Mouse (Mus musculus) midbrain, embryonic 14.5 days (tissue): ENCODE results near the gene Pde4d. TPM values are rescaled to one million over a fixed set of nuclear protein-coding genes. Genes with fewer than 3 reads are reported as not detected.
A peak's percentile ranks its signal among the peaks of the same experiment; 100 is the strongest.

Experiments
- ATAC-seq: fragments of 200-750 bp; cut with Nextera tagmentation; 2 replicates; pipeline ENCODE4 v1.8.0; 2017; ENCODE audit warnings: moderate number of reproducible peaks, moderate library complexity; ENCODE audit not compliant: low FRiP score, low TSS enrichment
- DNase-seq: peaks from one replicate; pipeline ENCODE4 v3.0.0-alpha.2; 2015
- H3K27ac ChIP-seq: fragments of 300-500 bp; sonication (generic); replicated peaks from 2 replicates; pipeline ENCODE4 v1.5.1; 2014; ENCODE audit warnings: mild to moderate bottlenecking, low read depth, low read length, moderate library complexity
- H3K27me3 ChIP-seq: fragments of 300-500 bp; sonication (generic); 2 replicates; pipeline ENCODE4 v1.6.1; 2014; ENCODE audit warnings: low read length, control low read depth, mixed read lengths; ENCODE audit not compliant: control insufficient read depth, insufficient read depth
- H3K36me3 ChIP-seq: fragments of 300-500 bp; sonication (generic); 2 replicates; pipeline ENCODE4 v1.6.1; 2014; ENCODE audit warnings: low read length, control low read depth; ENCODE audit not compliant: control insufficient read depth, insufficient read depth
- H3K4me1 ChIP-seq: fragments of 300-500 bp; sonication (generic); 2 replicates; pipeline ENCODE4 v1.6.1; 2014; ENCODE audit warnings: mild to moderate bottlenecking, antibody characterized with exemption, low read length, control low read depth; ENCODE audit not compliant: control insufficient read depth, insufficient read depth
- H3K4me2 ChIP-seq: fragments of 300-500 bp; sonication (generic); 2 replicates; pipeline ENCODE4 v1.6.1; 2014; ENCODE audit warnings: mild to moderate bottlenecking, low read length, moderate library complexity
- H3K4me3 ChIP-seq: fragments of 300-500 bp; sonication (generic); replicated peaks from 2 replicates; pipeline ENCODE4 v1.5.1; 2014; ENCODE audit warnings: low read depth, low read length
- H3K9ac ChIP-seq: fragments of 300-500 bp; sonication (generic); replicated peaks from 2 replicates; pipeline ENCODE4 v1.6.1; 2014; ENCODE audit warnings: mild to moderate bottlenecking, low read length, moderate library complexity
- H3K9me3 ChIP-seq: fragments of 300-500 bp; sonication (generic); 2 replicates; pipeline ENCODE4 v1.6.1; 2016; ENCODE audit warnings: low read length, control low read depth, mixed read lengths; ENCODE audit not compliant: control insufficient read depth
- WGBS: fragments of 180-500 bp; shearing (Covaris S2); extraction: QIAGEN DNeasy Blood & Tissue Kit; methylation state at CpG from one replicate; pipeline ENCODE4 v1.1.7; 2014; 5-methylcytosine and 5-hydroxymethylcytosine counted together
- polyA plus RNA-seq: library from polyadenylated mRNA; unstranded; fragments of >200 nt; fragmentation: Nextera tagmentation; extraction: Ambion mirVana; gene quantifications from 2 replicates; pipeline ENCODE4 v1.2.1, GENCODE M21; 2014

The Pde4d gene
- polyA plus RNA-seq, 1 experiment from 2014 or later, result 27.1 TPM

DNA sequence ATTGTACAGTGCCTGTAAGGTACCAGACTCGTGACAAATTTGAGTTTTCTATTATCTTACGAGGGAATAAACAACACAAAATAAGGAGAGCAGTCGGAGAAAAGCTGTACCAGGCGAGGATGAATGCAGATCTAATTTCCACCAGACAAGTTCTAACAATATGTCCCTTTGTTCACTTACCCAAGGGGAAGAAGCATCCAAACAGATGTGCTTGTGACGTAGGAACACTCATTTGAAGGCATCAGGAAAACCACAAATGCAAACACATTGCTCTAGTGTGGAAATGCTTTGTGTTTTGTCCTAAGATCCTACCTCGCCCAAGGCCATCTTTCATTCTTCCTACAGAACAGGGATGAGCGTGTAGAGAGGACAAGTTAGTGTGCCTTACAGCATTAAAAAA lies 411.0 kb downstream of the Pde4d start:
- Histone ChIP-seq H3K27ac (no peak overlapping the region), H3K36me3 (no peaks in the 10 kb centered on the region), H3K4me1 (no peaks in the 10 kb centered on the region), H3K4me3 (no peak overlapping the region), H3K9me3 (no peaks in the 10 kb centered on the region), H3K9ac (no peak overlapping the region), H3K4me2 (no peak overlapping the region), H3K27me3 (no peaks in the 10 kb centered on the region)
- DNase-seq (no peak), ATAC-seq (no peak)
- 80% methylated on average over 7 of the region's 7 CpGs for WGBS

DNA sequence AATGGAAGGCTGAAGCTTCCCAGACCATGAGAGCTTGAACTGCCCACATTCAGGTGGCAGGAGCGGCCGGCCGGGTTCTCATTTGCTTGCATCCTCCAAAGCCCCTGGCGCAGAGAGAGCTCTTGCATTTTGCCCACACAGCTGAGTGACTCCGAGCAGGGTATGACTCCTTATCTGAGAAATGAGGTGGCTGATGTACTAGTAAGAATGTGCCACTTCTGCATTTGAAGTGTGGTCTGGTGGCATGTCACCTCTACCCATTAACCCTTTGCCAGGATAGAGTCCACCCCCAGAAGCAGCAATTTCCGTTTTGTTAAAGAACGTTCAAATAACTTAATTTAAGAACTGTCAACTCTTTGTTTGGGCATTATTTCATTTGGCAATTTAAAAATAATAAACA lies 412.0 kb downstream of the Pde4d start:
- WGBS, result 92% methylated on average over 7 of the region's 7 CpGs

DNA sequence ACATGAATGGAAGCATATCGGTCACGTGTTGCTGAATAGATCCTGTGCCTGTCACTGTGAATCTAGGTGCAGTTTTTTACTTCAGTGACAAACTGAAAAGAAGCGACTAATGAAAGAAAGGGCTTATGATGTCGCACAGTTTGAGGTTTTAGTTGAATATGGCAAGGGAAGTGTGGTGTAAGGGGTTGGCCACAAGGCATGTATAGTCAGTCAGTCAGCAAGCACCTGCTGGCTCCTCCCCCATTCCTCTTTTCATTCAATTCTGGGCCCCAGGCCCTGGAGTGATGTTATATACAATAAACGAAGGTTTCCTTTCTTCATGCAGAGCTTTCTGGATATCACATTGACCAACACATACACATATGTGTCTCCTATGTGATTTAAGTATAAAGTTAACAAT lies 412.4 kb downstream of the Pde4d start:
- H3K9ac ChIP-seq, result no peak overlapping the region
- H3K9me3 ChIP-seq, result no peaks in the 10 kb centered on the region
- H3K36me3 ChIP-seq, result no peaks in the 10 kb centered on the region
- 69% methylated on average over 5 of the region's 5 CpGs for WGBS
- H3K27ac ChIP-seq, result no peak overlapping the region
- ATAC-seq, result no peak
- H3K27me3 ChIP-seq, result no peaks in the 10 kb centered on the region
- H3K4me3 ChIP-seq, result no peak overlapping the region
- no peaks in the 10 kb centered on the region for H3K4me1 ChIP-seq
- no peak overlapping the region for H3K4me2 ChIP-seq
- no peak for DNase-seq

More for the DNA sequence above, 412.0 kb downstream of the Pde4d start:
- Histone ChIP-seq H3K36me3 (no peaks in the 10 kb centered on the region), H3K27me3 (no peaks in the 10 kb centered on the region), H3K9me3 (no peaks in the 10 kb centered on the region), H3K4me3 (no peak overlapping the region), H3K9ac (no peak overlapping the region), H3K4me2 (no peak overlapping the region), H3K27ac (no peak overlapping the region), H3K4me1 (no peaks in the 10 kb centered on the region)
- DNase-seq (no peak), ATAC-seq (no peak)

DNA sequence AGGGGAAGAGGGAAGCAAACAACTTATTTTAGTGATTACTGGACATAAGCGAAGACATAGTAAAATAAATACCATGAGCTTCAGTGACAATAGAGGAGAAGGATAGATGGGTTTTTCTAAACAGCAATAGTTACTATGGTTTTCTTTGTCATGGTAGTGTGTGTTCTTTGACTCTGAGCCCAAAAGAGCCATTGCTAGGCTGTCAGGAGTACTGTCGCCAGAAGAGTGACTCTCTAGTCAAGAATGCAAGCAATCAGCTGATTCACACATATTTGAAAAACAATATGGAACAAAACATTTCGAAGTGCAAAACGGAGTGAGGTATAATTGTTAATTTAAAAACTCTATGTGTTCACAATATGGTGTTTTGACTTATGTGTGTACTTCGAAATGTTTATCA lies 450.4 kb downstream of the Pde4d start:
- 84% methylated on average over 5 of the region's 5 CpGs for WGBS
- Histone ChIP-seq H3K27me3 (no peaks in the 10 kb centered on the region), H3K4me2 (no peak overlapping the region), H3K4me1 (no peaks in the 10 kb centered on the region), H3K27ac (no peak overlapping the region), H3K36me3 (no peaks in the 10 kb centered on the region), H3K9ac (no peak overlapping the region), H3K4me3 (no peak overlapping the region), H3K9me3 (no peaks in the 10 kb centered on the region)
- ATAC-seq, result no peak
- DNase-seq, result no peak

DNA sequence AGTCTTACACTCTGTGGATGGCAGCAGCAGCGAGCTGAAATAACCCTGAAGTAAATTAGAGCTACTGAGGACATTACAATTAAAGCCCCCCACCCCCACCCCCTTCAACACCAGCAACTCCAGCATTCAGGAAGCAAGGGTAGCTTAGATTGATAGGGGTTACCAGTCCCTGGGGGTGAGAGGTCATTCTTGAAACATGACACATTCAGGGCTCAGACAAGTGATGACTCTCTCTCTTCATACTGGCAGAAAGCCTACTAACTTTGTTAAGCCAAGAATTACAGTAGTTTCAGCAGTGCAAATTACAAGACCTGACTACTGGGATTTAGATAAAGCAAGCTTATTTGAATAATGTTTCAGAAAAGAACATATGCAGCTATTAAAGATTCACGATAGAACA lies 455.4 kb downstream of the Pde4d start:
- 58% methylated on average over 2 of the region's 2 CpGs for WGBS
- no peaks in the 10 kb centered on the region for H3K4me1 ChIP-seq
- no peak overlapping the region for H3K27ac ChIP-seq
- no peaks in the 10 kb centered on the region for H3K27me3 ChIP-seq
- H3K4me3 ChIP-seq, result no peak overlapping the region
- no peak overlapping the region for H3K9ac ChIP-seq
- no peak for DNase-seq
- no peak overlapping the region for H3K4me2 ChIP-seq
- no peak for ATAC-seq
- no peaks in the 10 kb centered on the region for H3K36me3 ChIP-seq
- H3K9me3 ChIP-seq, result no peaks in the 10 kb centered on the region

DNA sequence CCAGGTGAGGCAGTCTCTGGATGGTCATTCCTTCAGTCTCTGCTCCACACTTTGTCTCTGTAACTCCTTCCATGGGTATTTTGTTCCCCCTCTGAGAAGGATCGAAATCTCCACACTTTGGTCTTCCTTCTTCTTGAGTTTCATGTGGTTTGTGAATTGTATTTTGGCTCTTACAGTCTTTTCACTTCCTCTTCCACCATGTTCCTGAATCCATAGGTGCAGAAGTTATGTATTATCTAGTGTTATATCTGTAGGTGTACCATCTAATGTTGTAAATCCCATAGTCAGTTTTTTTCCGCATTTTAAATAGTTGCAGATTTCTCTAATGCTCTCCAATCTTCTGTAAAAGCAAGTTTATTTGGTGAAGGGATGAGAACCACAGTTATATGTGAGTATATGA lies 459.4 kb downstream of the Pde4d start:
- Histone ChIP-seq H3K4me2 (no peak overlapping the region), H3K36me3 (no peaks in the 10 kb centered on the region), H3K4me1 (no peaks in the 10 kb centered on the region), H3K9me3 (no peaks in the 10 kb centered on the region), H3K27ac (no peak overlapping the region), H3K4me3 (no peak overlapping the region), H3K9ac (no peak overlapping the region), H3K27me3 (no peaks in the 10 kb centered on the region)
- WGBS, result 92% methylated on average over 2 of the region's 2 CpGs
- ATAC-seq, result no peak
- no peak for DNase-seq

DNA sequence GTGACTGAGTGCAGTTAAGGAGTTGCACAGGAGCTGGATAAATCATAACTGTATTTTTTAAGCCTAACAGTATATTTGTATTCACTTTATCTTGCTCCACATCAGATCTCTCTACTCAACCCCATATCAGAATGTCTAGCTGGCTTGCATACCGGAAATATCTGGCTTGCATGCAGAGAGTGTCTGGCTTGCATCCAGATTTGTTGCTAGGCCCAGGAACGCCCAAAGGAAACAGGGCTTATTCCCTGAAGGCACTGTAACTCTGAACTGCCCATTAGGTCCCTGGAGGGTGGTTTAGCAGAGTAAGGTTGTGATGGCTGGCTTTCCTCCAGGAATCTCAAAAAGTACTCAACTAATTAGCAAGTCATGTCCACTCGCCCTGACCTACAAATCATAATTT lies 464.9 kb downstream of the Pde4d start:
- no peak overlapping the region for H3K4me3 ChIP-seq
- H3K27ac ChIP-seq, result no peak overlapping the region
- no peaks in the 10 kb centered on the region for H3K36me3 ChIP-seq
- no peaks in the 10 kb centered on the region for H3K9me3 ChIP-seq
- DNase-seq (peak; percentile 8), ATAC-seq (no peak)
- WGBS, result 70% methylated on average over 3 of the region's 3 CpGs
- no peaks in the 10 kb centered on the region for H3K4me1 ChIP-seq
- H3K9ac ChIP-seq, result no peak overlapping the region
- H3K27me3 ChIP-seq, result no peaks in the 10 kb centered on the region
- no peak overlapping the region for H3K4me2 ChIP-seq

DNA sequence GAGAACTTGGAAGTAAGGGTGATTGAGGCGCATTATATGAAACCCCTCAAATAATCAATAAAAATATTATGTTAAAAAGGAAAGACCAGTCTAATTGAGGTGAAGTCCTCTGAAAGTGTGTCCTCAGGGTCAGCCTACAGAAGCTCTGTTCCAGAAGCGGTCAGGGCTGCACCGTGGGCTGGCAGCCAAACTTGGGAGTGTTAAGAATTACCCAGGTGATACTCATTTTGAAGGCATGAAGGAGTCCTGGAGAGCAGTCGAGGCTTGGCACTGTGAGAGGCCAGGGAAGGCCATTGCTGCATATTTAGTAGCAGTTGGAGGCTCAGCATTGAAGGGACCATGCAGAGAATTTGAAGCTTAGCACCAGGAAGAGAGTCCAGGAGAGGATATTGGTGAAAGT lies 471.4 kb downstream of the Pde4d start:
- WGBS, result 79% methylated on average over 4 of the region's 4 CpGs
- Histone ChIP-seq H3K4me3 (no peak overlapping the region), H3K36me3 (no peaks in the 10 kb centered on the region), H3K27ac (no peak overlapping the region), H3K9ac (no peak overlapping the region), H3K9me3 (no peaks in the 10 kb centered on the region), H3K27me3 (no peaks in the 10 kb centered on the region), H3K4me2 (no peak overlapping the region), H3K4me1 (no peaks in the 10 kb centered on the region)
- no peak for DNase-seq
- no peak for ATAC-seq

DNA sequence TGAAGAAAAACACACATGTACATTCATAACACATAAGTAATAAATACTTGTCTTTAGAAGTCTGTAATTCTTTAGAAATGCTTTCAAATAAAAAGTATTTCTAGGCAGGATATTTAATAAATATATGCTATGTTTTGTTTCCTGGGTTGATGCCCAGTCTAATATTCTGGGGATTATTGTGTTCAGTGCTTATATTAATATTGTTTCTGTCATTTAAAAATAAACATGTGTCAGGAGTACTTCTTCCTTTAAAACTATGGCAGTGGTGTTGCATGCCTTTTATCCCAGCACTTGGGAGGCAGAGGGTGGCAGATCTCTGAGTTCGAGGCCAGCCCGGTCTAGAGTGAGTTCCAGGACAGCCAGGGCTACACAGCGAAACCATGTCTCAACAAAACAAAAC lies 485.1 kb downstream of the Pde4d start:
- no peak overlapping the region for H3K4me3 ChIP-seq
- no peak overlapping the region for H3K9ac ChIP-seq
- H3K9me3 ChIP-seq, result no peaks in the 10 kb centered on the region
- H3K4me2 ChIP-seq, result no peak overlapping the region
- DNase-seq, result no peak
- H3K27ac ChIP-seq, result no peak overlapping the region
- H3K36me3 ChIP-seq, result no peaks in the 10 kb centered on the region
- no peak for ATAC-seq
- WGBS, result 91% methylated on average over 3 of the region's 3 CpGs
- no peaks in the 10 kb centered on the region for H3K4me1 ChIP-seq
- no peaks in the 10 kb centered on the region for H3K27me3 ChIP-seq
